Mouse (Mus musculus) spleen, adult 10 weeks (tissue): ENCODE results near the gene Samd13. TPM values are rescaled to one million over a fixed set of nuclear protein-coding genes. Genes with fewer than 3 reads are reported as not detected.

ENCODE experiments used
- polyA plus RNA-seq: library from polyadenylated mRNA; stranded (reverse); fragments of 350-450 nt; fragmentation: Illumina TruSeq; extraction: RNeasy Lipid Tissue Mini Kit (QIAGEN cat#74804); gene quantifications from one replicate; pipeline ENCODE4 v1.2.3, GENCODE M21; 2015; ENCODE audit warnings: low replicate concordance; ENCODE audit not compliant: insufficient read depth

Samd13 gene
- polyA plus RNA-seq, result 0.51 TPM

DNA sequence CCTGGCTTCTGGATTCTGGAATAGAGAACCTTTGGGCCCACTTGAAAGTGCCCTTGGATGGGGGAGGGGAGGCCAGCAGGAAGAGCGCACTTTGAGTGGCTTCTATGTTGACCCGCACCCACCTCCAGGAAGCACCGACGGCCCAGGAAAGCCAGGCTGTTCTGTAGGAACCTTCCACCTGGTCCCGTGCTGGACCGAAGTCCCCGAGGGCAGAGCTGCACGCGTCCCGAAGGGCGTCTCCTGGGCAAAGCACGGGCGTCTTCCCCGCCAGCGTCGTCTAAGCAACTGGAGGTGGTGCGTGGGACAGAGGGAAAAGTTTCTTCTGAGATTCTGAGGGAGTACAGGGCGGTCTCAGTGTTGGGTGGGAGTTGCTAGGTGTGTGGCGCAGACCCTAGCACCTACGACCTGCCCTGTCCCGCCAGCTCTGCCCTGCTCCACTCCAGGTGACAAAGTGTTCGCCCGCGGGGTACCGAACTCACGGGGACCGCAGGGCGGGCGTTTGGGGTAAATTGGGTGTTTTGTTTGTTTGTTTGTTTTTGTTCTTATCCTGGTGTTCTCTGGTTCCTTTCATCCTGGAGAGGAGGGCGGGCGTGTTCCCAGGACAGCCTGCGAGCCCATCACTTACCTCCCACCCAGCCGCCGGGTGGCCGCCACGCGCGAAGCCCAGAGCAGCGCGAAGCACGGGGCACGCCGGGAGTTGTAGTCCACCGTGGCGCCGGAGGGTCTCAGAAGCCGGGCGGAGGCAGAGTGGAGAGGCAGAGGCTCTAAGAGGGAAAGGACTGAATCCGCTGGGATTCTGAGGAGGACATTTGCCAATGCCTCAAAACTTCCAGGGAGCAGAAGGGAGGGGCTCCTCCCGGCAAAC is at the start of gene Samd13:
Gene Samd13 (minus strand): TSS at position 782 of the 865 bp plus-strand sequence.

DNA sequence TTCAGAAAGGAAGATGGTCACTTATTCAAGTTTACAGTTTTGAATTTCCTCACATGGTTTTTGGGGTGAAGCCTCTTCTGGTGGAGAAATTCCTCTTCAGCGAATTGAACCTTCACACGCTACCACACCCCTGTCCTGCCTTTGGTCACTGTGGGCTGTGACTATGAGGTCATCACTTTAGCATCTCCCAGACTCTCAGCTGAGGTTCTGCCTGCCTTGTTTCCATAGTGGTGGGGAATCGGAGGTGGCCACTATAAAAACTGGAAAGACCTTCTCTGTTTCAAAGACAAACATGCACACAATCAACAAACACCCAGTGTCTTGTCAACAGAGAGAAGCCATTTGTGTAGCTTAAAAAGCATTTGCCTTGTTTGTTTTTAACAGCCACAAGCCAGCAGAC is 34.2 kb downstream of the Samd13 start, which contains the start of gene 4930503B20Rik:
Gene 4930503B20Rik (minus strand): TSS at position 101 of the 400 bp plus-strand sequence.

DNA sequence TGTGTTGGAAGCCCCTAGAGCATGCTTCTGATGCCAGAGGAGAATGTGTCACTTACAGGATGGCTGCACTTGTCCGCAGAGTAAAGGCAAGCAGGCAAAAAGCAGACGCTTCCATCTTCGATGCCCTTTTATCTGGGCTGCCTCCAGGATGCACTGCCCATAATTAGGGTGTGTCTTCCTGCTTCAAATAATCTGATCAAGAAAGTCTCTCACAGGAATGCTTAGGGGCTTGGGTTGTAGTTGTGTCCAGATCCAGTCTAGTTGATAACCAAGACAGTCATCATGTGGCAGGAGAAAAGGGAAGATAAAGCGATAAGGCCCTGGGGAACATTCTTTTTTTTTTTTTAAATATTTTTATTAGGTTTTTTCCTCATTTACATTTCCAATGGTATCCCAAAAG is 69.9 kb downstream of the Samd13 start, which contains the start of gene Dnase2b:
Gene Dnase2b (minus strand): TSS at position 101 of the 400 bp plus-strand sequence.

Other genes starting within 250 kb of the Samd13 start
- 12.0 TPM for gene Ctbs, start 235.8 kb downstream of the Samd13 start, polyA plus RNA-seq
- 14.0 TPM for gene Spata1, start 185.8 kb downstream of the Samd13 start, polyA plus RNA-seq
- 260 TPM for gene Gng5, start 185.8 kb downstream of the Samd13 start, polyA plus RNA-seq
- 71.6 TPM for gene Rpf1, start 164.2 kb downstream of the Samd13 start, polyA plus RNA-seq
- gene Uox, start 115.2 kb downstream of the Samd13 start, polyA plus RNA-seq, result not detected
- gene Dnase2b, start 70.0 kb downstream of the Samd13 start, polyA plus RNA-seq, result not detected
- gene 4930503B20Rik, start 34.3 kb downstream of the Samd13 start, polyA plus RNA-seq, result 0.12 TPM
- 104 TPM for gene Prkacb, start 127.4 kb upstream of the Samd13 start, polyA plus RNA-seq
- 2.3 TPM for gene Ttll7, start 166.8 kb upstream of the Samd13 start, polyA plus RNA-seq